Mouse (Mus musculus) layer of hippocampus, adult 2 months (tissue): ENCODE data around the gene Tas2r119. TPM values are rescaled to one million over a fixed set of nuclear protein-coding genes. Genes with fewer than 3 reads are reported as not detected.

Experiments
- DNase-seq, 2 experiments: peaks; one replicate each; pipeline ENCODE4 v3.0.0; 2022; ENCODE audit warnings: low spot score in 2 of 2
- H3K27ac ChIP-seq: fragments of 200-600 bp; 2 replicates; pipeline ENCODE4 v1.8.1; 2022
- H3K4me3 ChIP-seq: fragments of 200-600 bp; 2 replicates; pipeline ENCODE4 v1.8.1; 2022; ENCODE audit warnings: mild to moderate bottlenecking
- CTCF ChIP-seq: fragments of 200-600 bp; conservative IDR thresholded peaks from 2 replicates; pipeline ENCODE4 v1.8.1; 2022; ENCODE audit warnings: antibody characterized with exemption, mild to moderate bottlenecking, moderate library complexity
- long read RNA-seq, 2 experiments: library from polyadenylated mRNA; stranded (forward); transcript quantifications; one replicate each; pipeline ENCODE4 v2.0.0; 2021; ENCODE audit warnings: borderline mapping rate in 2 of 2
- total RNA-seq, 2 experiments: library from RNA; stranded (reverse); gene quantifications; 2 replicates each; pipeline ENCODE4 v1.2.3; 2021

Gene Tas2r119
- not detected for total RNA-seq
- long read RNA-seq, experiment 1, result 0 reads
- long read RNA-seq, experiment 2, result 0 reads

DNA sequence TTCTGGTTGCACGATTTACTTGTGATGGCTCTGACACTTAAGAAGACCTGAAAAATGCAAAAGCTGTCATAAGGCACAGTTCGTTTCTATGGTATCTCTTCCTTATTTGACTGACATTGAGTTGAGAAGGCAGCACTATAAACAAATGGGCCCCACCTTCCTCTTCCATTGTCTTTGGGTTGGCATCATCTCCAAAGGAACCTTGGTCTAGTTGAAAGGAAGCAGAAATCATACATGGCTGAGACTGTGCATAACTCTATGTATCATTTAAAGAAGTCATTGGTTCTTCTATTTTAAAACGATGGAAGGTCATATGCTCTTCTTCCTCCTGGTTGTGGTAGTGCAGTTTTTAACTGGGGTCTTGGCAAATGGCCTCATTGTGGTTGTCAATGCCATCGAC, at the start of gene Tas2r119:
TSS of gene Tas2r119 (plus strand) at position 301 of the 400 bp plus-strand sequence.
- Histone ChIP-seq H3K27ac (no peak within 1 kb of the TSS), H3K4me3 (no peak within 1 kb of the TSS)
- TF ChIP-seq CTCF, result no peak
- DNase-seq, result no peak

DNA sequence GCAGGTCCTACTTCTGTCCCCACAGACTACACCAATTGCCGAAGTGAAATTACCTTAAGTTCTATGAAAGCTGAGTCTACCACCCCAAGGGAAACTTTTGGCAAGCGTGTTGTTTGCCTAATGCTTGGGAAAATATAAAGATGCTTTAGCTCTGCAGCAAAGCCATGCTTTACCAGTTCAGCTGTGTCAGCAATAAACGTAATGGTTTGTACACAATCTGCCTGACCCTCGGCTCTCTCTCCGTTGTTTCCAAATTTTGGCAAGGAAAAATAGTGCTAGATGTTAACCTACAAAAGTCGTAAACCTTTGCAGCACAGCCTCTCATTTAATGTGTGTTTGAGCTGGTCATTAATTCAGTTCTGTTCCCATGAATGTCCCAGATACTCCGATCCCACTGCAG, 44.8 kb upstream of the Tas2r119 start:
- Histone ChIP-seq H3K4me3 (no peak overlapping the region), H3K27ac (no peak overlapping the region)
- no peak for DNase-seq
- no peak for TF ChIP-seq CTCF

DNA sequence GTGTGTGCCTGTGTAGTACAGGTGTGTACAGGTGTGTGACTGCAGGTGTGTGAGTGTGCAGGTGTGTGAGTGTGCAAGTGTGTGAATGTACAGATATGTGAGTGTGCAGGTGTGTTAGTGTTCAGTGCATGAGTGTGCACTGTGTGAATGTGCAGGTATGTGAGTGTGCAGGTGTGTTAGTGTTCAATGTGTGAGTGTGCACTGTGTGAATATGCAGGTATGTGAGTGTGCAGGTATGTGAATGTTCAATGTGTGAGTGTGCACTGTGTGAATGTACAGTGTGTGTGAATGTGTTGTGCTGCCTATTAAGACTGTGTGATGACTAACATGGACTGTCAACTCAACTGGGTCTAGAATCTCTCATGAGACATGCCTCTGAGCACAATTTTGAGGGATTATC, 35.4 kb upstream of the Tas2r119 start:
- no peak overlapping the region for H3K4me3 ChIP-seq
- no peak overlapping the region for H3K27ac ChIP-seq
- no peak for TF ChIP-seq CTCF
- no peak for DNase-seq

DNA sequence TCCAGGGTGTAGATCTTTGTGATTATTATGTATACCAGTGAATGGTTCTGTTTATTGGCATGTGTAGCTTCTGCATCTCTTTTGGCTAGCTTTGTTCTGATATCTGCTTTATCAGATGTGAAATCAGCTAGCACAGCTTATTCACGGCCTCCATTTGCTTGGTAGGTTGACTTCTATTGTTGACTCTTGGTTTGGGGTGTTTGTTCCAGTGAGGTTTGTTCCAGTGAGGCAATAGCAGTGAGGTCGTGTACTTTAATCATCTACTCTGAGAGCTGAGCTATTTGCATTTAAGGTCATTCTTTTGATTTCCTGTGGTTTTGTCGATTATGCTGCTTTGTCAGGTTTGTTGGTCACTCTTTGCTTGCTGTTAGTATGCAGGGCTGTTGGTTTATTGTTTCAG, 32.8 kb upstream of the Tas2r119 start:
- Histone ChIP-seq H3K4me3 (no peak overlapping the region), H3K27ac (no peak overlapping the region)
- no peak for TF ChIP-seq CTCF
- no peak for DNase-seq

DNA sequence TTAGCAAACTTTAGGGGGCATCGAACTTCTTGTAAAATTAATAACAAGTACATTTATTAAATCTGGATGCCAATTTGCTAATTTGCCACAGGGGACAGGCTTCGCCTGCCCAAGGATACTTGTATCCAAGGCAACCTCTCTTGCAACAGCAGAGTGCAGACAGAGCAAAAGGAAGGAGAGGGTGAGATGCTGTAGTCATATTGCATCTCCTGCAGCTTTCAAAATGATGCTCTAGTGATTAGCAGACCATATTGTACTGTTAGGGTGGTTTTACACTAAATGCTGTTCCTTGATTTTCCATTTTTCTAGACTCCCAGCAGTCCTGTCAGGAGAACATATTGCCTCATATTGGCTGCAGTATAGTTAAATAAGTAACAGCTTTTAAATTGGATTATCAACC, 23.7 kb upstream of the Tas2r119 start:
- peak; percentile 30; the same call in 1 of the 2 replicates for TF ChIP-seq CTCF
- DNase-seq, result no peak
- Histone ChIP-seq H3K27ac (no peak overlapping the region), H3K4me3 (no peak overlapping the region)

DNA sequence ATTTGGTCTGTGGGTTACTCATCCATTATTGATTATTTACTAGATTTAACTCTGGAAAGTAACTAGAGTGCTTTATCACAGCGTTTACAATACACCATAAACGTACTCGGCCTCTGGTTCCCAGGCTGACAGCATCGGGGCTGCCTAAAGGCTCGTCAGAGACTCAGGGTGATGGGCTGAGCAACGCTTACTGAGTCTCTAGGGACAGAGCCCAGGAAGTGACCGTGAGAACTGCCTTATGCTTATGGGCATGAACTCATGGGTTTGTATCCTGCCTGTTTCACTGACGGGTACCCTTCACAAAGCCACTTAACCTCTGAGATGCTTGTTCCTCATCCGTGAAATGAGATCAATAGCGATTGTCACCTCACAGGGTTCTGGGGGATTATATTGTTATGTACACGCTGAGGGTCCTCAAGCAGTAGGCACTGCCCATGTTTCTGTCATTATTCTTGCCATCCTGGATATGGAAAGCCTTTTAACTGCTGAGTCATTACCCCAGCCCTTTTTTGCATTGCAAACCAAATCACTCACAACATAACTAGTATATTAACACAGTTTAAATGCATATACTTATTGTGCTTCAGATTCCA, 23.1 kb upstream of the Tas2r119 start:
- no peak for DNase-seq
- Histone ChIP-seq H3K27ac (no peak overlapping the region), H3K4me3 (no peak overlapping the region)
- no peak for TF ChIP-seq CTCF

DNA sequence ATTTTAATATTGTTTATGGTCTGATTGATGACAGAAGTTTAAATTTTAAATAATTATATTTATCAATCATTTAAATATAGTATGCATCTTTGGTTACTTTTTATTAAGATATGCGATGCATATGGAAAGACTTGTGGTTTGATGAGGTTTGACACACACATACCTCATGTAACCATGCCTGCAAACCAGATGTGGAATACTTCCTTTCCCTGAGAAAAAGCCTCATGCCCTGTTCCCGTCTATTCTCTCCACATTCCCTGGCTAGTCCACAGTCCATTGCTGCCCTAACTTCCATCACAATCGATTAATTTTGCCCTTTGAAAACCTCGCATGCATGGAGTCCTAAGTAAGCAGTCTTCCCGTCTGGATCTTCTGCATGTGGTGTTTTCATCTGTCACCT, 21.0 kb upstream of the Tas2r119 start:
- no peak for TF ChIP-seq CTCF
- H3K4me3 ChIP-seq, result no peak overlapping the region
- no peak for DNase-seq
- H3K27ac ChIP-seq, result no peak overlapping the region

DNA sequence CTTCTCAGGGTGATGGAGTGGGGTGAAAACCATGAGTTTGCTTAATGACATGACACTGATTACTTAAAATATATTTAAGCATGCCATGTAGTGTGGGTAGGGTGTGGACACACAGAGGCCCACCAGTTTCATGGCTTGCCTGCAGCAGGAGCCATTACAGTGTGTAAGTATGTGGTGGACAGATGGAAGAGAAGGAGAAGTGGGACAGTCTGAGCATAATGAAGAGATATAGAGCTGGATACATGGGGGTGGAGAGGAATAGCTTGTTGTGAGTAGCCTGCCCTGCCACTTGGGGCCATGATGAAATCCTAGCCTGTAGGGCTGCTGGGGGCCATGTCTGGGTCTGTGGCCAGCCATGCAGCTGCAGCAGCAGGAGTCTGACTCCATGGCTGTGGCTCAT, 16.8 kb upstream of the Tas2r119 start:
- DNase-seq, result no peak
- no peak for TF ChIP-seq CTCF
- no peak overlapping the region for H3K27ac ChIP-seq
- H3K4me3 ChIP-seq, result no peak overlapping the region

DNA sequence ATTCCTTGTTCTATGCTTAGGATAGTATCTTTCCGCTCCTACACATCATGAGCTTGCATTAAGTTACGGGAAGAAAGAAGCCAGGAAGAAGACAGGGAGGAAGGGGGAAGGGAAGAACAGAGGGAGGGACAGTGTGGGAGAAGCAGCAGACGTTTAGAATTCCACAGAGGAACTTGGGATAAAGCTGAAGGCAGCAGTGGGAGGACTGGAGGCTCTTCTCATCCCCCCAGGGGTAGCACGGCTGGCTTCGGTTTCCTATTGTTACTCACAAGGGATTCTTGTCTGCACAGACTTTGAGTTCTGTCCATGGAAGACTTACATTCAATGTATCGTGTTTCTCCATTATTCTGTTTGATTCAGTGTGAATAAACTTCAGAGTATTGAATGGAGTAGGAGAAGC, 5.3 kb upstream of the Tas2r119 start:
- DNase-seq, result no peak
- TF ChIP-seq CTCF, result no peak
- Histone ChIP-seq H3K4me3 (no peak overlapping the region), H3K27ac (no peak overlapping the region)

DNA sequence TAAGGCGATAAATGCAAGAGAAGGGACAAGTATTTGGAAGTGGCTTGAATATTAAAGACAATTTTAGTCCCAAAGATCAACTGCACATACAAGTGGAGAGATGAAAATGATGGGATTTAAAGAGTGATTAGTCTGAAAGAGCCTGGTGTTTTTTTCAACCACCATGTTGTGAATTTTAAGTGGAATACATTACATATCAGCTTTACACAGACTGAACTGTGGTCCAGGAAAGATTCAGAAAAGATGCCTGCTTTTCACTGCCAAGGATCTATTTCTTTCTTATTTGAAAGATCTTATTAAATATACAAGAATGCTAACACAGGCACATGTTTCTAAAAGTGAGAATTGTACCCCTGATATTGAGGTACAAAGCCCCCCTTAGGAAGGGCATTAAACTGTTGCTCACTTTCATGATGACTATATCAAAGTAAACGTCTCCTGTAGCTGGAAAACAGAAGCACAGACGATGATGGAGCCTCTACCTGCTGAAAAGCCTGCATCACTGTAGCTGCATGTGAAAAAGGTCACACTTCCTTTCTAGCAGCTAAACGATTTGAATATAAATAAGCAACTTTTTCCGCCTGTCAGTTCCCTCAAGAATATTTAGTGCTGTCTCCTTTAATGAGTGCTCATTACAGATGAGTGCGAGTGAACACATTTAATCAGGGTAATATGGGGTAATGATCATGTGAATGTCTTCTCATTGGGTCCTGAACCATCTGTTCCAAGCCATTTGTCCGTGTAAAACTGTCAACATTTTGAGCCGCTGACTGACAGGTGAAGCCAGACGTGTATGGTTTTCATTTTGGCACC, 4.7 kb upstream of the Tas2r119 start:
- H3K4me3 ChIP-seq, result no peak overlapping the region
- DNase-seq, result no peak
- H3K27ac ChIP-seq, result no peak overlapping the region
- no peak for TF ChIP-seq CTCF

DNA sequence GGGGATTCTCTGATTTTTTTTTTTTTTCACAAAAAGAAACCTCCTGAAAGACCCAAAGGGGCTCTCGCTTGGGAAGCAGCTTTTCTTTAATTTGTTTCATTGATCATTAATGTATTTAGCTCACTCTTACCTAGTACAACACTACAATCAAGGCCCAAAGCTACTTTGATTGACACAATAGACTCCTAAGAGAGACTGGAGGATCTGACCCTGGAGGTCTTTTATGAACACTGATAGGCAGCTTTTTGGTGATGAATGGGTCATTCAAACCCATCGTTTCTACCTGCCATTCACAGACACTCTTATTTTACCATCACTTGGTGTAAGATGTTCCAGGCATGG, 4.1 kb upstream of the Tas2r119 start:
- Histone ChIP-seq H3K27ac (no peak overlapping the region), H3K4me3 (no peak overlapping the region)
- no peak for DNase-seq
- TF ChIP-seq CTCF, result no peak

DNA sequence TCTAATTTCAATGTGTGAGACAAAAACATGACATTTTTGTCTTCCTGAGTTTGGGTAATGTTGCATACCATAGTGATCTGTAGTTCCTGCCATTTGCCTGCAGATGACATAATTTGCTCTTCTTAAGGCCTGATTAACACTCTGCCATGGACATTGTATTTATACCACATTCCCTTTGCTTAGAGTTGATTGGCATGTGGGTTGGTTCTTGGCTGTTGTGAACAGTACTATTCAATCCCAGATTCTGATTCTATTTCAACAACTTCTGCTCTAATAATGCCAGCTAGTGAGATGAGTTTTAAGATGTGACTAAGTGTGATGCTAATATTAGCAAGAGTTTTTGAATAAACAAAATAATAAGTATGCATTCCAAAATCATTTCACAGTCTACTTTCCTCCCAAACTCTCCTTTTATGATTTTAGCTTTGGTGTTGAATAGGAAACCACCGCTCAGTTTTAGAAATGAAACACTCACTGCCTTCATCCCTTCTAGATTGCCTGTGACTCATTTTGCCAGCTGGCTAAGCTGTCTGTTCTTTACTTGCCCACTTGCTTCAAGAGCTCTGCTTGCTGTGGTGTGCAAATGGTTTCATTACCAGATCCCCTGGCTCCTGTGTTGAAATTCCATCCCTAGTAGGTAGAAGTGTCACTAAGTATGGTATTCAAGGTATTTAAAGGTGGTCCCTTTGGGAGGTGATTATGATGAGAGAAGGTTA, 3.1 kb downstream of the Tas2r119 start:
- TF ChIP-seq CTCF, result peak; percentile 40
- H3K4me3 ChIP-seq, result no peak overlapping the region
- DNase-seq, result peak; percentile 64 to 78

DNA sequence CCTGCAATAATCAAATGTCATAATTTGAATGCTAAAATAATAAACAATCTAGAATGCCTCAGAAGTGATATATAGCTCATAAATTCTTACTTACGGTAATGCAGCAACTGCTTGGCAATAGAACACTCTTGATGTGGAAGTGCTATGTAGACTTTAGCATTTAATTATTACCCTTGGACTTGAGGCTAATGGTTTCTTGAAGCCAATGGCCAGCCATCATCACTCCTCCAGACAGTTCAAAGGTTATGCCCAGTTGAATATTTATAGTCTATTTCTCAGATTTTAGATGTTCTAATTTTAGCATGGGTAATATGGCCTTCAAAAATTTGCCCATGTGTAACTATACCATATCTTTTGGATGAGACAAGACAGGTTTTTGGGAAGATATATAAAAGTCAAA, 4.9 kb downstream of the Tas2r119 start:
- no peak overlapping the region for H3K4me3 ChIP-seq
- TF ChIP-seq CTCF, result no peak
- DNase-seq, result no peak
- H3K27ac ChIP-seq, result no peak overlapping the region

More for the DNA sequence above, 3.1 kb downstream of the Tas2r119 start:
- peak overlapping the region; percentile 72 for H3K27ac ChIP-seq
